Mouse (Mus musculus): ENCODE results near the gene Mrps18c.

DNA sequence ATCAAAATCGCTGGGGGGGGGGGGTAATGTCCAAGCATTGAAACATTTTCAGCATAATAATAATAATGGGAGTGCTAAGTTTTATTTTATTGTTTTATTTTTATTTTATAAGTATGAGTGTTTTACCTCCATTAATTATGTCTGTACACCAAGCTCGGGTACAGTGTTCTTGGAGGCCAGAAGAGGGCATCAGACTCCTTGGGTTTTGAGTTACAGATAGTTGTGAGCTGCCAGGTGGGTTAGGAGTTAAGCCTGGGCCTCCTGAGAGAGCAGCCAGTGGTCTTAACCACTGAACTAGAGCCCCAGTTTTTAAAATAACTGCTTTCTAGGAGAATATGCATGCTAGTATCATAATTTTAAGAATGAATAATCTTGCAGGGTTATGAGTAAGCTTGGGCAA lies 27.5 kb downstream of the Mrps18c start:
- peak; percentile 65 for TF ChIP-seq CTCF (IDR thresholded peaks at IDR 0.05; ENCODE audit: low read depth)
- TF ChIP-seq EP300 (IDR thresholded peaks at IDR 0.05; ENCODE audit: low read depth), result no peak
